Mouse (Mus musculus) lung, postnatal 0 days (tissue): ENCODE measurements around the gene Ext2. TPM values are rescaled to one million over a fixed set of nuclear protein-coding genes. Genes with fewer than 3 reads are reported as not detected.

Experiments
- ATAC-seq: fragments of 200-750 bp; cut with Nextera tagmentation; 2 replicates; pipeline ENCODE4 v1.8.0; 2017; ENCODE audit warnings: moderate library complexity
- DNase-seq: peaks from one replicate; pipeline ENCODE4 v3.0.0-alpha.2; 2016; ENCODE audit warnings: low spot score
- H3K27ac ChIP-seq: fragments of 300-500 bp; sonication (generic); 2 replicates; pipeline ENCODE4 v1.5.1; 2014; ENCODE audit warnings: antibody characterized with exemption, mild to moderate bottlenecking, low read length, mixed read lengths
- H3K27me3 ChIP-seq: fragments of 300-500 bp; sonication (generic); replicated peaks from 2 replicates; pipeline ENCODE4 v1.6.1; 2014; ENCODE audit warnings: low read length, mixed read lengths; ENCODE audit not compliant: insufficient read depth
- H3K36me3 ChIP-seq: fragments of 300-500 bp; sonication (generic); 2 replicates; pipeline ENCODE4 v1.6.1; 2014; ENCODE audit warnings: low read length, mixed read lengths; ENCODE audit not compliant: insufficient read depth
- H3K4me1 ChIP-seq: fragments of 300-500 bp; sonication (generic); 2 replicates; pipeline ENCODE4 v1.6.1; 2014; ENCODE audit warnings: antibody characterized with exemption, low read depth, low read length, mixed read lengths; ENCODE audit not compliant: insufficient read depth
- H3K4me2 ChIP-seq: fragments of 300-500 bp; sonication (generic); replicated peaks from 2 replicates; pipeline ENCODE4 v1.6.1; 2014; ENCODE audit warnings: low read depth, mild to moderate bottlenecking, low read length, moderate library complexity, mixed read lengths
- H3K4me3 ChIP-seq: fragments of 300-500 bp; sonication (generic); 2 replicates; pipeline ENCODE4 v1.5.1; 2014; ENCODE audit warnings: low read depth, low read length
- H3K9ac ChIP-seq: fragments of 300-500 bp; sonication (generic); replicated peaks from 2 replicates; pipeline ENCODE4 v1.6.1; 2014; ENCODE audit warnings: low read depth, mild to moderate bottlenecking
- H3K9me3 ChIP-seq: fragments of 300-500 bp; sonication (generic); 2 replicates; pipeline ENCODE4 v1.6.1; 2016; ENCODE audit warnings: low read length, mixed read lengths
- CTCF ChIP-seq: IDR thresholded peaks from 2 replicates; pipeline ENCODE4 v1.5.1; 2016; ENCODE audit warnings: antibody characterized with exemption, mild to moderate bottlenecking
- EP300 ChIP-seq: IDR thresholded peaks from 2 replicates; pipeline ENCODE4 v1.6.1; 2016; ENCODE audit warnings: antibody characterized with exemption, mild to moderate bottlenecking, control low read depth
- WGBS: fragments of 180-500 bp; shearing (Covaris S2); extraction: QIAGEN DNeasy Blood & Tissue Kit; methylation state at CpG from one replicate; pipeline ENCODE4 v1.1.7; 2014; 5-methylcytosine and 5-hydroxymethylcytosine counted together
- polyA plus RNA-seq: library from polyadenylated mRNA; unstranded; fragments of >200 nt; fragmentation: Nextera tagmentation; extraction: Ambion mirVana; gene quantifications from 2 replicates; pipeline ENCODE4 v1.2.1, GENCODE M21; 2015

The Ext2 gene
- polyA plus RNA-seq, 1 experiment from 2014 or later: 76.6 TPM

DNA sequence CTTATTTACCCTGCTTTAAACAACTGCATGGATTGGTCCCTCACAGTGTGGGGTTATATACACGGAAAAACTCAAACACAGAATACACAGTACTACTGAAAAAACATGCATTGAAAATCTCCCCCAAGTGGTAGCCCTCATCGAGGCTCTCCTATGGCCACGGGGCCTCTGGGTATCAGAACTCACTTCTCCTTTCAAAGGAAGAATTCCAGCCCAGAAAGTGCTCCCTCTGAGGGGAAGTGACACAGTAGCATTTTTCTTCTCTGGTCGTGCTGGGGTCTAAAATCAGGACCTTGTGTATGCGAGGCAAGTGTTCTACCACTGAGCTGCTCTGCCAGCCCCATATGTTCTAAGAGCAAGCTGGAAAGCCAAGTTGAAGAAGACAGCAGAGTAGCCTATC is 39.7 kb downstream of the Ext2 start:
- WGBS: 57% methylated on average over 5 of the region's 5 CpGs
- no peak overlapping the region for H3K9ac ChIP-seq
- no peak overlapping the region for H3K27ac ChIP-seq
- H3K27me3 ChIP-seq: no peaks in the 10 kb centered on the region
- H3K36me3 ChIP-seq: no peaks in the 10 kb centered on the region
- no peaks in the 10 kb centered on the region for H3K9me3 ChIP-seq
- peaks cover 4% of the 10 kb centered on the region; the same call in 1 of the 2 replicates for H3K4me1 ChIP-seq
- no peak for ATAC-seq
- DNase-seq: no peak
- TF ChIP-seq CTCF (no peak), EP300 (no peak)
- no peak overlapping the region for H3K4me2 ChIP-seq
- no peak overlapping the region for H3K4me3 ChIP-seq

DNA sequence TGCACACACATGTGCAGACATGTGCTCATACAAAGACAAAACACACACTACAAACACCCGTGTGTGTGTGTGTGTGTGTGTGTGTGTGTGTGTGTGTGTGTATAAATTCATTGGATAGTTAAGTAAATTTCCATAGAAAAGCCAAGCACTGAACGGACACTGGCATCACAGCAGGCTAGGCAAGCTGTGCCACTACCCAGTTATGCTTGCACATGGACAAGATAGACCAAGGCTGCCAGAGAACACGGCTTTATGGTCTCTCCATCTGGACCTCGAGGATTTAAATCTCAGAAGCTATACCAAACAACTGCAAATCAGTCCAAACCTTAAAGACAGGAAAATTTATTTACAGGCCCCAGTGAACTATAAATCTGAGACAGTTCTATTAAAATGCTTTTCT is 40.2 kb downstream of the Ext2 start:
- ATAC-seq (no peak), DNase-seq (no peak)
- Histone ChIP-seq H3K4me2 (no peak overlapping the region), H3K9me3 (no peaks in the 10 kb centered on the region), H3K27me3 (no peaks in the 10 kb centered on the region), H3K4me3 (no peak overlapping the region), H3K9ac (no peak overlapping the region), H3K36me3 (no peaks in the 10 kb centered on the region), H3K4me1 (peaks cover 4% of the 10 kb centered on the region; the same call in 1 of the 2 replicates), H3K27ac (no peak overlapping the region)
- TF ChIP-seq EP300 (no peak), CTCF (no peak)
- WGBS: 85% methylated on average over 4 of the region's 4 CpGs

DNA sequence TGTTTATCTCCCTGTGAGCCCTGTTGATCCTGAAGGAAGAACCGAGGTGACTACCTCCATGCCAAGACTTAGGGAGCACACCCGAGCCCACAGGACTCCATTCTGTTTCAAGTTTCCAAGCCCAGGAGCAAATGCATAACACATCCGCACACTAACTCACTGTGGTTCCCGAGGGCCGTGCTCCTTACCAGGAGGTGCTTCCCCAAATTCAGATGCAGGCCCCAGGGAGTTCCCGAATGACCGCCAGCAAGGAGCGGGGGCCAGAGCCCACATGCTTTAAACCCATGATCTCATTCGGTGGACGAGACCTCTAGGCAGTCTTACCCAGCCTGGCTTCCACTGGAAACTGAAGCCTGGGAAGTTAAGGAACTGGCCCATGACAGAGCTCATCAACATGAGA is 41.8 kb downstream of the Ext2 start:
- Histone ChIP-seq H3K4me2 (no peak overlapping the region), H3K9ac (no peak overlapping the region), H3K4me1 (peaks cover 8% of the 10 kb centered on the region; the same call in 1 of the 2 replicates), H3K4me3 (no peak overlapping the region), H3K9me3 (no peaks in the 10 kb centered on the region), H3K27me3 (no peaks in the 10 kb centered on the region), H3K27ac (no peak overlapping the region), H3K36me3 (no peaks in the 10 kb centered on the region)
- WGBS: 87% methylated on average over 10 of the region's 10 CpGs
- no peak for TF ChIP-seq CTCF
- no peak for TF ChIP-seq EP300
- DNase-seq (no peak), ATAC-seq (no peak)

DNA sequence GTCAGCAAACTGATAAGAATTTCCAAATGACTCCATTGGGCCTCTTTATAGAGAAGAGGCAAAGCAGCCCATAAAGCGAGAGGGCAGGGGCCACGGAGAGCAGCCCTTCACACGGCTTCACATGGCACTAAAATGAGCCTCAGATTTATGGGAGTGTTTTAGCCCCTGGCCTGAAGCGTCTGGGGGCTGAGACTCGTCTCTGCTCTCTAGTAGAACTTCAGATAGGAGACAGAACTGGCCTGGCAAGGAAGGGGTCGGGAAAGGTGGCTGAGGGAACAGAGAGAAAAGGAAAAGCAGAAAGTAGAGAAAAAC is 42.5 kb downstream of the Ext2 start:
- WGBS: 57% methylated on average over 6 of the region's 6 CpGs
- no peak overlapping the region for H3K4me3 ChIP-seq
- ATAC-seq (no peak), DNase-seq (no peak)
- H3K27me3 ChIP-seq: no peaks in the 10 kb centered on the region
- no peak for TF ChIP-seq EP300
- no peak for TF ChIP-seq CTCF
- no peak overlapping the region for H3K27ac ChIP-seq
- peaks cover 8% of the 10 kb centered on the region; the same call in 1 of the 2 replicates for H3K4me1 ChIP-seq
- H3K9ac ChIP-seq: no peak overlapping the region
- H3K36me3 ChIP-seq: no peaks in the 10 kb centered on the region
- no peaks in the 10 kb centered on the region for H3K9me3 ChIP-seq
- no peak overlapping the region for H3K4me2 ChIP-seq

DNA sequence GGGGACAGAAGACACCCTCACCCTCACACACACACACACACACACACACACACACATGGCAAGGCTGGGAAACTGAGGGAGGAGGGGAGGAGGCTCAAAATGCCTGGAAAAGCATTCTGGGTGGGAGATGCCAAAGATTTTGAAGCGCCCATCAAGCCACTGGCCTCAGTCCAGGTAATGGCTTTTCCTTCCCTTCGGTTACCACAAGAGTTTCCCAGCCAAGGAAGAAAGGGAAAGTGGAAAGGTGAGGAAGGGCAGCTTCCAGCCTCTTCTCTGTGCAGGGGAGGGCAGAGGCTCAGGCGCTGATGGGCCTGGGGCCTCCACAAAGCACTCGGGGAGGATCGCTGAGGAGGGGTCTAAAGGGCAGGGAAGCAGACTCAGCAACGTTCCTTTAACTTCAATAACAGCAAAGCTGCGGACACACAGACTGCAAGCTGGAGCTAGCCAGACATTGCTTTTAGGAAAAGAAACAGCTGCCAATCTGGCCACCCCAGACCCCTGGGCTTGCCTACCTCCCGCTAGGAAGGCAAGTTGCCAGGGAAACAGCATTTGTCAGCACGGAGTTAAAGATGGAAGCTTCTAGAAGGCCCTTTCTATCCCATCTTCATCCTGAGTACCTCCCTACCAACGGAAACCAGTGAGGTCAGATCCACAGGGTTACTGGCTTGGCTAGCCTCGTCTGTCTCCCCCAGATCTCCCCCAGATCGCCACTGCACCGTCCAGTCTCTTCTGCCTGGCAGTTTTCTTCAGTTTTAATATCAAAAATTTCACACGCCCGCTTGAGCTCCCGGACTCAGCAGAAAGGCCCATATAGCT is 43.1 kb downstream of the Ext2 start:
- TF ChIP-seq EP300 (no peak), CTCF (no peak)
- Histone ChIP-seq H3K9me3 (no peaks in the 10 kb centered on the region), H3K4me1 (peaks cover 8% of the 10 kb centered on the region; the same call in 1 of the 2 replicates), H3K27me3 (no peaks in the 10 kb centered on the region), H3K4me3 (no peak overlapping the region), H3K9ac (no peak overlapping the region), H3K36me3 (no peaks in the 10 kb centered on the region), H3K27ac (no peak overlapping the region), H3K4me2 (no peak overlapping the region)
- DNase-seq (no peak), ATAC-seq (no peak)
- 49% methylated on average over 16 of the region's 16 CpGs for WGBS

DNA sequence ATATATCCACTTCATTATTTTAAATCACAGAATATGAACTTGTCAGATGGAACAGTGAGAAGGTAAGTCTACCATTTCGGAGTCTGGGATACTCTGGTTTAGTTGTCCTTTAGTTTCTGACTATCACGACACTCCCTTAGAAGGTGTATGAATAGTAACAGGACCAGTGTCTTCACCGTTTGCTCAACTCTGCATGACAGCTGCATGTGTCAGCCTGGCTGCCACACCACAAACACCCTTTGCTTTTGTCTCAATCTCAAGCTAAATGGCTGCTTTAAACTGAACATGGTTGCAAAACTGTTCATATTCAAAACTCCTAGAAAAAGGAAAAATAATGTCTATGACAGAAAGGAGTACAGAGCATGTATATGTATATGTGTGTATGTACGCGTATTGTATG is 43.8 kb downstream of the Ext2 start:
- Histone ChIP-seq H3K4me1 (peaks cover 8% of the 10 kb centered on the region; the same call in 1 of the 2 replicates), H3K27ac (no peak overlapping the region), H3K9ac (no peak overlapping the region), H3K9me3 (no peaks in the 10 kb centered on the region), H3K36me3 (no peaks in the 10 kb centered on the region), H3K27me3 (no peaks in the 10 kb centered on the region), H3K4me2 (no peak overlapping the region), H3K4me3 (no peak overlapping the region)
- no peak for DNase-seq
- 86% methylated on average over 5 of the region's 5 CpGs for WGBS
- no peak for ATAC-seq
- TF ChIP-seq EP300 (no peak), CTCF (no peak)
